Mouse (Mus musculus) MEL (cell line): Measurements from ENCODE around the gene Stxbp5l. TPM values are rescaled to one million over a fixed set of nuclear protein-coding genes. Genes with fewer than 3 reads are reported as not detected.

ENCODE experiments used
- DNase-seq: peaks from one replicate; pipeline ENCODE4 v3.0.0; 2011; ENCODE audit warnings: low read depth, low spot score
- H3K27ac ChIP-seq: 2 replicates; pipeline ENCODE4 v1.5.1; 2012; ENCODE audit warnings: low read depth, mild to moderate bottlenecking, control low read depth, low read length, moderate library complexity; ENCODE audit not compliant: control insufficient read depth
- H3K27me3 ChIP-seq, 2 experiments: fragments of 150-350 bp in 1 of 2; sonication (generic) in 1 of 2; 2 replicates each; pipeline ENCODE4 v1.6.1; 2012; ENCODE audit warnings: low read length in 2 of 2, mild to moderate bottlenecking in 2 of 2, improper control_type of control experiment in 1 of 2, moderate library complexity in 1 of 2; ENCODE audit not compliant: insufficient read depth in 2 of 2, control insufficient read depth in 1 of 2
- H3K36me3 ChIP-seq, 2 experiments: 2 replicates each; pipeline ENCODE4 v1.6.1; 2012 to 2014; ENCODE audit warnings: low read length in 2 of 2, improper control_type of control experiment in 1 of 2, inconsistent platforms in 1 of 2, mild to moderate bottlenecking in 1 of 2; ENCODE audit not compliant: insufficient read depth in 2 of 2, control insufficient read depth in 1 of 2
- H3K4me1 ChIP-seq, 2 experiments: fragments of 150-350 bp in 1 of 2; sonication (generic) in 1 of 2; 2 replicates each; pipeline ENCODE4 v1.6.1; 2012; ENCODE audit warnings: low read length in 2 of 2, improper control_type of control experiment in 1 of 2, mild to moderate bottlenecking in 1 of 2; ENCODE audit not compliant: insufficient read depth in 2 of 2, control insufficient read depth in 1 of 2
- H3K4me3 ChIP-seq, 2 experiments: fragments of 150-350 bp in 1 of 2; sonication (generic) in 1 of 2; 2 replicates each; pipeline ENCODE4 v1.5.1; 2012; ENCODE audit warnings: low read depth in 2 of 2, low read length in 2 of 2, mild to moderate bottlenecking in 2 of 2, moderate library complexity in 2 of 2, control low read depth in 1 of 2, improper control_type of control experiment in 1 of 2; ENCODE audit not compliant: control insufficient read depth in 1 of 2, insufficient read depth in 1 of 2
- H3K79me2 ChIP-seq: 2 replicates; pipeline ENCODE4 v1.6.1; 2012; ENCODE audit warnings: mild to moderate bottlenecking, low read length, moderate library complexity; ENCODE audit not compliant: control insufficient read depth, poor library complexity, insufficient read depth
- H3K9ac ChIP-seq: 2 replicates; pipeline ENCODE4 v1.6.1; 2012; ENCODE audit warnings: low read depth, mild to moderate bottlenecking, control low read depth, low read length, moderate library complexity; ENCODE audit not compliant: control insufficient read depth, poor library complexity, severe bottlenecking
- H3K9me3 ChIP-seq: fragments of 150-350 bp; sonication (generic); replicated peaks from 2 replicates; pipeline ENCODE4 v1.6.1; 2012; ENCODE audit warnings: mild to moderate bottlenecking, low read length, improper control_type of control experiment, moderate library complexity; ENCODE audit not compliant: insufficient read depth
- BHLHE40 ChIP-seq: IDR thresholded peaks from 2 replicates; pipeline ENCODE4 v1.6.1; 2012; ENCODE audit warnings: low read depth, mild to moderate bottlenecking, inconsistent platforms, low read length, improper control_type of control experiment, borderline replicate concordance
- CHD1 ChIP-seq: IDR thresholded peaks from 2 replicates; pipeline ENCODE4 v1.6.1; 2012; ENCODE audit warnings: low read depth, mild to moderate bottlenecking, inconsistent platforms, low read length, improper control_type of control experiment
- CTCF ChIP-seq, 3 experiments: IDR thresholded peaks in 2 of 3; conservative IDR thresholded peaks in 1 of 3; 2 replicates each; pipeline ENCODE4 v1.5.1; 2011 to 2012; ENCODE audit warnings: low read length in 3 of 3, low read depth in 2 of 3, mild to moderate bottlenecking in 2 of 3, improper control_type of control experiment in 1 of 3, inconsistent platforms in 1 of 3, mixed read lengths in 1 of 3, moderate library complexity in 1 of 3; ENCODE audit not compliant: control insufficient read depth in 1 of 3, insufficient read depth in 1 of 3, poor library complexity in 1 of 3, severe bottlenecking in 1 of 3
- EP300 ChIP-seq, 2 experiments: IDR thresholded peaks; 2 replicates each; pipeline ENCODE4 v1.6.1; 2011; ENCODE audit warnings: improper control_type of control experiment in 2 of 2, low read length in 2 of 2, low read depth in 1 of 2, mild to moderate bottlenecking in 1 of 2
- GATA1 ChIP-seq: IDR thresholded peaks from 2 replicates; pipeline ENCODE4 v1.6.1; 2011; ENCODE audit warnings: low read depth, low read length, improper control_type of control experiment
- JUND ChIP-seq: IDR thresholded peaks from 2 replicates; pipeline ENCODE4 v1.6.1; 2011; ENCODE audit warnings: low read depth, mild to moderate bottlenecking, improper control_type of control experiment, low read length
- MAZ ChIP-seq: IDR thresholded peaks from 2 replicates; pipeline ENCODE4 v1.6.1; 2012; ENCODE audit warnings: low read depth, mild to moderate bottlenecking, inconsistent platforms, low read length, improper control_type of control experiment
- MXI1 ChIP-seq: IDR thresholded peaks from 2 replicates; pipeline ENCODE4 v1.6.1; 2011; ENCODE audit warnings: mild to moderate bottlenecking, low read depth, low read length, improper control_type of control experiment
- MYC ChIP-seq: IDR thresholded peaks from 2 replicates; pipeline ENCODE4 v1.6.1; 2011; ENCODE audit warnings: low read depth, mild to moderate bottlenecking, low read length, improper control_type of control experiment, moderate library complexity
- NELFE ChIP-seq: IDR thresholded peaks from 2 replicates; pipeline ENCODE4 v1.6.1; 2011; ENCODE audit warnings: low read depth, low read length, improper control_type of control experiment
- POLR2A ChIP-seq, 2 experiments: IDR thresholded peaks; 2 replicates each; pipeline ENCODE4 v1.6.1; 2011 to 2012; ENCODE audit warnings: low read length in 2 of 2, mild to moderate bottlenecking in 2 of 2, control low read depth in 1 of 2, improper control_type of control experiment in 1 of 2, low read depth in 1 of 2, moderate library complexity in 1 of 2; ENCODE audit not compliant: control insufficient read depth in 1 of 2, insufficient read depth in 1 of 2, poor library complexity in 1 of 2
- POLR2AphosphoS2 ChIP-seq: IDR thresholded peaks from 2 replicates; pipeline ENCODE4 v1.6.1; 2011; ENCODE audit warnings: low read length, improper control_type of control experiment
- RAD21 ChIP-seq: IDR thresholded peaks from 2 replicates; pipeline ENCODE4 v1.6.1; 2011; ENCODE audit warnings: mild to moderate bottlenecking, low read depth, low read length, improper control_type of control experiment
- RCOR1 ChIP-seq: IDR thresholded peaks from 2 replicates; pipeline ENCODE4 v1.6.1; 2012; ENCODE audit warnings: low read depth, mild to moderate bottlenecking, inconsistent platforms, low read length, improper control_type of control experiment
- SIN3A ChIP-seq: IDR thresholded peaks from 2 replicates; pipeline ENCODE4 v1.6.1; 2012; ENCODE audit warnings: low read length, improper control_type of control experiment, inconsistent platforms
- SMC3 ChIP-seq: IDR thresholded peaks from 2 replicates; pipeline ENCODE4 v1.6.1; 2011; ENCODE audit warnings: low read depth, low read length, improper control_type of control experiment
- TCF12 ChIP-seq: IDR thresholded peaks from 2 replicates; pipeline ENCODE4 v1.6.1; 2014; ENCODE audit warnings: low read depth, mild to moderate bottlenecking, inconsistent platforms, low read length, improper control_type of control experiment, moderate library complexity
- USF1 ChIP-seq: IDR thresholded peaks from 2 replicates; pipeline ENCODE4 v1.6.1; 2014; ENCODE audit warnings: low read depth, mild to moderate bottlenecking, inconsistent platforms, low read length, improper control_type of control experiment, moderate library complexity
- USF2 ChIP-seq, 2 experiments: IDR thresholded peaks; 2 replicates each; pipeline ENCODE4 v1.6.1; 2011 to 2012; ENCODE audit warnings: improper control_type of control experiment in 2 of 2, low read length in 2 of 2, borderline replicate concordance in 1 of 2, inconsistent platforms in 1 of 2, low read depth in 1 of 2, mild to moderate bottlenecking in 1 of 2; ENCODE audit not compliant: insufficient read depth in 1 of 2
- ZC3H11A ChIP-seq: IDR thresholded peaks from 2 replicates; pipeline ENCODE4 v1.6.1; 2012; ENCODE audit warnings: low read depth, mild to moderate bottlenecking, inconsistent platforms, low read length, improper control_type of control experiment
- ZKSCAN1 ChIP-seq: IDR thresholded peaks from 2 replicates; pipeline ENCODE4 v1.6.1; 2012; ENCODE audit warnings: low read depth, mild to moderate bottlenecking, inconsistent platforms, low read length, improper control_type of control experiment, moderate library complexity
- ZNF384 ChIP-seq: IDR thresholded peaks from 2 replicates; pipeline ENCODE4 v1.6.1; 2012; ENCODE audit warnings: low read depth, mild to moderate bottlenecking, inconsistent platforms, low read length, improper control_type of control experiment
- polyA plus RNA-seq, 2 experiments: library from polyadenylated mRNA; stranded (reverse) in 1 of 2; unstranded in 1 of 2; fragments of >175 nt in 1 of 2; fragments of >200 nt in 1 of 2; gene quantifications; 2 replicates each; pipeline versions ENCODE4 v1.2.1 to v1.2.4; 2012; ENCODE audit warnings: low replicate concordance in 2 of 2, low read depth in 1 of 2; ENCODE audit not compliant: insufficient read length in 2 of 2, insufficient read depth in 1 of 2, missing spikeins in 1 of 2
- total RNA-seq: library from RNA; depleted of rRNA; stranded (reverse); fragments of 300-350 nt; gene quantifications from 2 replicates; pipeline ENCODE4 v1.2.3, GENCODE M21; 2012

The Stxbp5l gene
- total and polyA plus RNA-seq, 3 experiments, result not detected

DNA sequence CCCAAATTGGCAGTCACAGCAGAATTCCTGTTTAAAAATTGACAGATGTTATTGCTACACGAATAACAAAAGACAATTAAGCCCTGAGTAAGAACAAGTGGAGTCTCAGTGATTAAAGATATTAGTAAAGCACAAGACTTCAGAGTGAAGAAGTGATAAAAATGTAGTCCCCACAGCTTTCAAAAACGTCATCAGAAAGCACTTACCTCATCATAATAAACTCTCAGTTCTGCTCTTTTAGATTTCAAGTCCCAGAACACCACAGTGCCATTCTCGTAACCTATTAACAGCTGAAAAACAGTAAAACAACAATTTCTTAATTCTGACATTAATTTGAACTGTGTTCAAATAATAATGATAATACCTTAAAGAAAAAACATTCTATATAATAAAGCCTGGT, 123.1 kb downstream of the Stxbp5l start:
- no peak for DNase-seq
- TF ChIP-seq POLR2AphosphoS2 (no peak), ZKSCAN1 (no peak), ZNF384 (no peak)
- TF ChIP-seq, all 39 proteins: peak for 0
- no peaks in the 10 kb centered on the region for H3K4me1 ChIP-seq
- no peak overlapping the region for H3K4me3 ChIP-seq
- no peaks in the 10 kb centered on the region for H3K79me2 ChIP-seq
- H3K9ac ChIP-seq, result no peak overlapping the region
- no peaks in the 10 kb centered on the region for H3K9me3 ChIP-seq
- H3K36me3 ChIP-seq, result no peaks in the 10 kb centered on the region
- peaks cover 0 to under 1% of the 10 kb centered on the region in 2 experiments; a peak in 1 of 4 replicates for H3K27me3 ChIP-seq
- no peak overlapping the region for H3K27ac ChIP-seq

DNA sequence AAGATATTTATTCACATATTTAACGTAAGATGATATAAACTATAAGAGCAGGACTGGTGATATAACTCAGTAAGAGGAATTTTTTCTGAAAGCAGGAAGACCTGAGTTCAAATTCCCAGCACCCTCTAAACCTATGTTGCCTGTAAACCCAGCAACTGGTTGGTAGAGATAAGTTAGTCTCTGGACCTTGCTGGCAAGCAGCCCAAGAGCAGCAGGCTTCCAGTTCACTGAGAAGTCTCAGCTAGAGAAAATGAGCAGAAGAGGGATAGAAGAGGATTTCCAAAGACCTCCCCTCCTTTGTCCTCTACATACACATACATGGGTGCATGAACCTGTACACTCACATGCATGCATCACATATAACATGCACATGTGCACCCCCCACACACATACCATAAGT, 165.6 kb downstream of the Stxbp5l start:
- no peaks in the 10 kb centered on the region for H3K9me3 ChIP-seq
- no peaks in the 10 kb centered on the region for H3K27me3 ChIP-seq
- H3K4me3 ChIP-seq, result no peak overlapping the region
- H3K79me2 ChIP-seq, result no peaks in the 10 kb centered on the region
- no peak overlapping the region for H3K9ac ChIP-seq
- H3K27ac ChIP-seq, result no peak overlapping the region
- TF ChIP-seq BHLHE40, result no peak
- no peak for TF ChIP-seq SMC3
- no peak for TF ChIP-seq TCF12
- H3K36me3 ChIP-seq, result no peaks in the 10 kb centered on the region
- peak; percentile 7 for DNase-seq
- H3K4me1 ChIP-seq, result no peaks in the 10 kb centered on the region

DNA sequence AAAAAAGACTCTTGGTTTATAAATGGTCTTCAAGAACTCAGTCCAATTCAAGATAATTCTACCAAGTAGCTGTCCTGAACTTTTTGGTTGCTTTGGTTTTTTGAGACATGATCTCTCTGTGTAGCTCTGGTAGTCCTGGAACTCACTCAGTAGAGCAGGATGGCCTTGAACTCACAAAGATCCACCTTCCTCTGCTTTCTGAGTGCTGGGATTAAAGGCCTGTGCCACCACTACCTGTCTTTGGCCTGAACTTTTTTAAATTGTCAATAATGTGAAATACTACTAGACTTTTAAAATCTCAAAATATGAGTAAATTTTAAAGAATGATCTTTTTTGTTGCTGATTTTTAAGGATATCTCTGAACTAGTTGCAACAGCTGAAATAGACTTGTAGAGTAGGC, 176.0 kb downstream of the Stxbp5l start:
- no peaks in the 10 kb centered on the region for H3K36me3 ChIP-seq
- H3K4me1 ChIP-seq, result no peaks in the 10 kb centered on the region
- H3K79me2 ChIP-seq, result no peaks in the 10 kb centered on the region
- no peak overlapping the region for H3K9ac ChIP-seq
- no peaks in the 10 kb centered on the region; a peak in 2 of 4 replicates for H3K27me3 ChIP-seq
- no peaks in the 10 kb centered on the region for H3K9me3 ChIP-seq
- TF ChIP-seq POLR2A (IDR thresholded peaks at IDR 0.05; ENCODE audit: control insufficient read depth in 1 of 2, insufficient read depth in 1 of 2, low read depth in 1 of 2, low read length in 2 of 2, poor library complexity in 1 of 2), result no peak
- TF ChIP-seq MYC, result no peak
- TF ChIP-seq RCOR1, result no peak
- no peak for TF ChIP-seq CTCF (IDR thresholded peaks at IDR 0.05 in 2 of 3, conservative IDR thresholded peaks at IDR 0.05 in 1 of 3; ENCODE audit: control insufficient read depth in 1 of 3, insufficient read depth in 1 of 3, low read depth in 2 of 3, low read length in 3 of 3, poor library complexity in 1 of 3, severe bottlenecking in 1 of 3)
- TF ChIP-seq GATA1, result no peak
- TF ChIP-seq SIN3A, result no peak
- TF ChIP-seq EP300 (IDR thresholded peaks at IDR 0.05; ENCODE audit: low read depth in 1 of 2, low read length in 2 of 2), result no peak
- TF ChIP-seq MXI1, result no peak
- TF ChIP-seq ZC3H11A, result no peak
- TF ChIP-seq RAD21, result no peak
- no peak for TF ChIP-seq CHD1
- TF ChIP-seq BHLHE40, result no peak
- no peak for TF ChIP-seq SMC3
- no peak for TF ChIP-seq MAZ
- no peak for TF ChIP-seq NELFE
- TF ChIP-seq USF1, result no peak
- TF ChIP-seq JUND, result no peak
- TF ChIP-seq USF2 (IDR thresholded peaks at IDR 0.05; ENCODE audit: borderline replicate concordance in 1 of 2, insufficient read depth in 1 of 2, low read depth in 1 of 2, low read length in 2 of 2), result no peak
- no peak for TF ChIP-seq ZKSCAN1
- H3K4me3 ChIP-seq, result no peak overlapping the region
- H3K27ac ChIP-seq, result no peak overlapping the region
- DNase-seq, result no peak
